Mouse (Mus musculus) urinary bladder, adult 18-20 months (tissue): ENCODE measurements around the gene Gm42791.
A peak's percentile ranks its signal among the peaks of the same experiment; 100 is the strongest.

Experiments
- DNase-seq, 2 experiments: peaks; one replicate each; pipeline ENCODE4 v3.0.0; 2022; ENCODE audit warnings: low spot score in 2 of 2, mixed read lengths in 2 of 2

Gm42791 gene

DNA sequence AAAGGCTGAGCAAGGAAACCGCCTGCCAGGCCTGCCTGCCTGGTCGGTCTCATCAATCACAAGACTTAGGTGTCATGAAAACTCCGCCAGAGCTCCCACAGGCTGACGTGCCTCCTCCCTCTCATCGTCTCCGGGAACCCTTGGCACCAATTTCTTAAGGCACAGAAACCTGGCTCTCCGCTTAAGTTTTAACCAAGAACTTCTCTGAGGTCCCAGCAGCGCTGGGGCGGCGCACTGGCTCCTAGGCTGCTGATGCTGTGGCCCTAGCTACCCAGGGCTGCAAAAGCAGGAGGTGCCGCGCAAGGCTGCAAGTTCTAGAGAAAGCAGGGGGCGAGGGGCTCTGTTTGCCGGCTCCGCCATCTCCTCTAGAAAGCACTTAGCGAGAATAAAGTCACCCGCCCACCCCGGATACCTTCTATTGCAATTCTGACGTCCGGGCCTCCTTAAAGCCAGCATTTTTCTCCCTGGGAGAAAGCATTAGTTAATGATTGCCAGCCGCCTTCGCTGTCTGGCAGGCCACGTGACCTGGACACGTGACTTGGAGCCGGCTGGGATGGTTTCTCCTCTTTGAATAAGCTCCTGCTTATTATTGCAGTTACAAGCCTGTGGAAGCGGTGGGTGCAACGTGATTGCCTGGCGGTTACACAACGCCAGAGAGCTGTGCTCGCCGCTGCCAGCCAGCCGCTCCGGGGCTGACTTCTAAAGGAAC lies at the start of gene Gm42791:
TSS of gene Gm42791 (minus strand) at position 442 of the 709 bp plus-strand sequence.
- peak; percentile 90 to 95 for DNase-seq

DNA sequence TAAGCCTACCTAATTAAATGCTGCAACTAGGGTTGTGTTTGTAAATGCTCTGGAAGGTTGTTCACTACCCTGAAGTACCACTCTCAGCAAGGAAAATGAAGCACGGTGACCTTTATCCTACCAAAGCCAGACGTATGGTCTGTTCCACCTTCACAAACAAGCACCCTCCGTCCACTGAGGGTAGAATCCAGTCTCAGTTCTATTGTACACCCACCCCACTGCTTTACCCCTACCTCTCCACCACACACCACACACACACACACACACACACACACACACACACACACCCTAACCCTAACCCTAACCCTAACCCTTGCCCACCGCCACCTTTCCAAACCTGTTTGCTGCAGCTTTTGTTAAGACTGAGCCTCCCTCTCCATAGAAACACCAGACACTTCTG lies 49.1 kb upstream of the Gm42791 start:
- no peak for DNase-seq

DNA sequence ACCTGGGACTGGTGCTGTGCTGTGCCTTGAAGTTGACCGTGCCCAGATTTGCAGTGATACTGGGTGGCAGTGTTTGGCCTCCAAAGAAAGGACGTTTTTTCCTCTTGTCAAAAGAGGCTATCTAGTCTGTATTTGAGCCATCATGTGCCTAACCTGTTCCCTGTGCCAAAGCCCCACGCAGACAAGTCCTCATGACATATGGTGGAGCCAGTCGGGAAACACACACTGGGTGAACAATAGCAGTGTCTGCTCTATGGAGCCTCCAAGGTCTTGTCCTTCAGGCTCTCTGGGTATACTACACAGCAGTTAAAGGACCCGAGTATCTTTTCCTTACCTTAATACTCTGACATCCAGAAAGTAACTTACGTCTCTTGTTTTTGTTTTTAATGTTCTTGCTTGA lies 48.3 kb upstream of the Gm42791 start:
- DNase-seq: no peak

DNA sequence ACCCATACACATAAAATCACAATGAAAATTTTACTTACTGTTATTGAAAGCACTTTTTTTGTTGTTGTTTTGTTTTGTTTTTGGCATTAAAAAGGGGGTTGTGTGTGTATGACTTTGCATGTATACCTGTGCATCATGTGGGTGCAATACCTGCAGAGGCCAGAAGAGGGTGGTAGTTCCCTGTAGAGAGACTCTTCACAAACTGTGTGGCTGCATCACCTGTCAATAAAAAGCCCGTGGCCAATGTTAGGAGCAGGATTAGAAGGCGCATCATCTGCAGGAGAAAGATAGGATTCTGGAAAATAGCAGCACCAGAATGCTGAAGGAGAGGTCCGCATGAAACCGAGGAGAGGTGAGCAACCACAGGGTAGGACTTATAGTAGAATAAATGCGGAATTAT lies 44.9 kb upstream of the Gm42791 start:
- DNase-seq: no peak

DNA sequence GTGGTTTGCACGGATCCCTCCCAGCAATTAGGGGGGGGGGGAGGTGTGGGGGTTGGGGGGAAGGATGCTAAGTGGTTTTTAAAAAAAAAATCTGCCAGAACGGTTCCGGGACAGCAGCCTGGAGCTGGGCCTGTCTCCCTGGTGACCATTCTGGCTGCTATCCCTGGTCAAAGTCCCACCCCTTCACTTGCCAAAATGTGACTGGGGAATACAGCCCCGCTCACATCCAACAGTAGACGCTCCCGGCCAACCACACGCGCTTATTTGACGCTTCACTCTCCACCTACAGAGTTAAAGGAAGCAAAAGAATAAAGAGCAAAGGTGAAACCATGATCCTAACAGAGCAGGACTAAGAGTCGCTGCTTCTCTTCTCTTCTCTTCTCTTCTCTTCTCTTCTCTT lies 42.8 kb upstream of the Gm42791 start:
- DNase-seq: no peak

DNA sequence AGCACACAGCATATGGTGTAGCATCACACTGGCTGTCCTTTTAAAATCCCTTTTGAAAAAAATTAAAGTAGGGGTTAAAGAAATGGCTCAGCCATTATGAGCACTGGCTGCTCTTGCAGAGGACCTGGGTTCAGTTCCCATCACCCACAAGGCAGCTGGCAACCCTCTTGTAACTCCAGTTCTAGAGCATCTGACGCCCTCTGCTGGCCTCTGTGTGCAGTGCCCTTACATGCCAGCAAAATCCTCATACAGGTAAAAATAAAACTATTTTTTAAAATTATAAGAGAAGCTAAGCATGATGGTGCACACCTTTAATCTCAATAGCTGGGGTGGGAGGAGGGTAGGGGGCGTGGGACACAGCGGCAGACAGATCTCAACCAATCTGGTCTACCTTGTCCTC lies 42.0 kb upstream of the Gm42791 start:
- DNase-seq: no peak

DNA sequence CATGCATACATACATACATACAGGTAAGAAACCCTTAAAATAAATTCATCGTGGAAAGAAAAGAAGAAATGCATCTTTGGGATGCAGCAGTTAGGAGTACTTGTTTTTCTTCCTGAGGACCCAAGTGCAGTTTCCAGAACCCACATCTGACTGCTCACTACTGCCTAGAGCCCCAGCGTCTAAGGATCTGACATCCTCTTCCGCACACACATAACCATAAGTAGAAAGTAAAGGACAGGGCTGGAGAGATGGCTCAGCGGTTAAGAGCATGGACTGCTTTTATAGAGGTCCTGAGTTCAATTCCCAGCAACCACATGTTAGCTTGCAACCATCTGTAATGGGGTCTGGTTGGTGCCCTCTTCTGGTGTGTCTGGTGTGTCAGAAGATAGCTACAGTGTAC lies 37.5 kb upstream of the Gm42791 start:
- DNase-seq: no peak

DNA sequence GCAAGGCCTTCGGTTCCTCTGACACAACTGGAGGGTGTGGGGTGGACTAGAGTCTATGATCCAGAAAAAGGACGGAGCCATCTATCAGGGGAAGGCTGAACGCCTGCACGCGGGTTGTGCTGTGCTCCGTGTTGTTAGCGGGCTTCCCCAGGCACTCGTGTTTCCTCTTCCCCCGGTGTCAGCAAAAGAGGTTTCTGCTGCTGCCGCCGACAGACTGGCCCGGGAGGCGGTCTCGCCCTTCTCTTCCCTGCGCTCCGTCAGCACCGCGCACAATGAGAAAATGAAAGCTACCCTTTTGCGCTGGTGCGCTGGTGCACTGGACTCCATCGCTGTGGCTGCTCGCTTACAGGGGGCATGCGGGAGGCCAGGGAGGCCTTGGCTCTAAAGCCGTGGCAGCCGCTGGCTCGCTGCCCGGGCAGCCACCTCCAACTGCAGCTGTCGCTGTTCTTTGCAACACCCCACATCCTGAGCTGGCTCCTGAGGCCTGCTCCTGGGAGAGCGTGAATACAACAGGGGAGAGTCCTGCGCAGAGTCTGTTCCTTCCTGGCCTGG lies 36.3 kb upstream of the Gm42791 start:
- peak in 1 of 2 experiments; percentile 45 for DNase-seq

DNA sequence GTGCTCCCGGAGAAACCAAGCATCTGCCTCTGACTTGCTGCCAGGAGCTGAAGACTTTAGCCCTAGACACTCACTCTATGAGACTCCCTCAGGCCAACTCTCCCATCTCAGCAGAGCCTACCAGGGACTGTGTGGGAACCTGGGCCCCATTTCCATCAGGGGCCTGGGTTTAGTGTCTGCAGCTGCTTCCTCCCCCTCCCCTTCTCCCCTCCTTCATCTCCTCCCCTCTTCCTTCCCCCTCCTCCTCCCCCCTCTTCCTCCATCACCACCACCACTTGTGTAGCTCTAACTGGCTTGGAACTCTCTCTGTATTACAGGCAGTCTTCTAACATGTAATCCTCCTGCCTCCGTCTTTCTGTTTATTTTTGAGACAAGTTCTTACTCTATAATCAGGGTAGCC lies 35.2 kb upstream of the Gm42791 start:
- DNase-seq: no peak

DNA sequence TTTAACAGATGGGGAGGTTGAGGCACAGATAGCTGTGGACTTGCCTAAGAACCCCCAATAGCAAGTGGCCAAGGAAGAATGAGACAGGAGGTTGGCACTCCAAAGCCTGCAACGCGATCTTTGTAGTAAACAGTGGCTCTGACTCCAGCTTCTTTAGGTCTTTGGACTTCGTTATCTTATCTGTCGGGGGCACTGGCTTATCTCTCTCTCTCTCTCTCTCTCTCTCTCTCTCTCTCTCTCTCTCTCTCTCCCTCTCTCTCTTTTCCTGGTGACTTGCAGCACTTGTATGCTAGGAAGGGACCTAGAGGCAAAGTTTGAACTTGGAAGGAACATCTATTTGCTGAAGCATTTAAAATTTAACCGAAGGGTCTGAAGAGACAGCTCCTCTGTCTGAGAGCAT lies 33.4 kb upstream of the Gm42791 start:
- no peak for DNase-seq

DNA sequence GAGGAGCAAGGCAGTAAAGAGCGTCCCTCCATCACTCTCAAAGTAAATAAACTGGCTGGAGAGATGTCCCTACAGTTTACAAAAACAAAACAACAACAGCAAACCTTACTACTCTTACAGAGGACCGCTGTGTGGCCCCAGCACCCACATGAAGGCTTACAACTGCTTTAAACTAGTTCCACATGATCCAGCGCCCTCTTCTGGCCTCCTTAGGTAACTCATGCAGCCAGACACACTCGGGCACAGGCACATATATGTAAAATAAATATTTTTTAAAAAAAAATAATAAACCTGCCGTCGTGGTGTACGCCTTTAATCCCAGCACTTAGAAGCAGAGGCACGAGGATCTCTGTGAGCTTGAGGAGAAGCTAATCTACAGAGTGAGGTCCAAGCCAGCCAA lies 32.4 kb upstream of the Gm42791 start:
- DNase-seq: no peak

DNA sequence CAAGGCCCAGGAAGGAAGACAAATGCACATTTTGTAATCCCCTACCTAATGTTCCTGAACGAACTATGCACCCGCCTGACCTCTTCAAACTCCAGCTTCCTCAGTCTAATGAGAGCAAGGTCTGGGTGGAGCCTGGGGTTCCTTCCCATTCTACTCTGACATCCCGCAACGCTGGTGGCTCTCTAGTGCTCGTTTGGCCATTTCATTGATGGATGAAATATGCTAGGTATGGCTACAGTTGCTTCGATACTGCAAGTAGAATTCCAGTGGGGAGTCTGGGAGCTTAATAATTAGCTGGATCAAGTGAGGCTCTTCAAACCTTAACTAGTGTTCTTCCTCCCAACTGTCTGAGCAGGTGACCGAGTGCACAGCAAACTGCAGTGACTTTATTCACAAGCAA lies 26.2 kb upstream of the Gm42791 start:
- DNase-seq: no peak

DNA sequence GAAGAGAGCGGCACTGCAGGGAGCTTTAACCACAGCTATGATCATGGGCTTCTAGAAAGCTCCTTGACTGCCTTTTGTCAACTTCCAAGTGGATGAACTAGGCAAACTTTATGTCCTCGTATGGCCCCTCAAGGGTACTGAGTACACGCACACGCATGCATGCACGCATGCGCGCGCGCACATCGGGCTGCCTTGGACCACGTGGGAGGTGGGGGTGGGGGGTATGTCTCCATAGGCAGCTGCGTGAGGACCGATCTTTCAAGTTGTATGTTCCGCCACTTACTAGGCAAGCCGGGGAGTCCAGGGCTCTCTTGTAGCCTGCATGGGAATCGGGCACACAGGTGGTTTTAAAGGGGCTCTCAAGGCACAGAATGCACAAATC lies 25.7 kb upstream of the Gm42791 start:
- DNase-seq: no peak

DNA sequence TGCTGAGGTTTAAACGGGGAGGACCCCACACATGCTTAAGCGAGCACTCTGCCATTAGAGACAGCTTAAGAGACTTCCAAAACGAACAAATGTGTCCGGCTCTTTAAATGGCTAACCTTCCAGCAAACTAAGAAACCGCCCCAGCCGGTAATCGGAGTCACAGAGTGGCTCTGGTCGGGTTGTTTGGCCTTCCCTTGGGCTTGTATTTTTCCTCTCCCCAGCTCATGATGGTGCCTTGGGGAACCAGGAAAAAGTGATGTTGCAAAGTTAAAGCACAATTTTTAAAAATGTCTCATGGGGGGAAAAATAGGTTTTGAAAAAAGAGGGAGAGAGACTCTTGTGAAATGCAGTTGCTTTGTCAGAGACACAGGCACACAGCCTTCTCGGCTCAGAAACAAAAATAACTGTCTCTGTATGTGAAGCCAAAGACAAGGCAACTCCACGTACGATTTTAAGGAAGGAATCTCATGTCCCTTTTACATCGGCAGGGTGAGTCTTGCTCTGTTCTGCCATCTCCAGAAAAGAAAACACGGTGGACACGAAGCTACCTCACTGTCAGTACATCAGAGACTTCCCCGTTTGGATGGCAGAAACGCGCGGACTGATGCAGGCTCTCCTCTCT lies 25.2 kb upstream of the Gm42791 start:
- no peak for DNase-seq

DNA sequence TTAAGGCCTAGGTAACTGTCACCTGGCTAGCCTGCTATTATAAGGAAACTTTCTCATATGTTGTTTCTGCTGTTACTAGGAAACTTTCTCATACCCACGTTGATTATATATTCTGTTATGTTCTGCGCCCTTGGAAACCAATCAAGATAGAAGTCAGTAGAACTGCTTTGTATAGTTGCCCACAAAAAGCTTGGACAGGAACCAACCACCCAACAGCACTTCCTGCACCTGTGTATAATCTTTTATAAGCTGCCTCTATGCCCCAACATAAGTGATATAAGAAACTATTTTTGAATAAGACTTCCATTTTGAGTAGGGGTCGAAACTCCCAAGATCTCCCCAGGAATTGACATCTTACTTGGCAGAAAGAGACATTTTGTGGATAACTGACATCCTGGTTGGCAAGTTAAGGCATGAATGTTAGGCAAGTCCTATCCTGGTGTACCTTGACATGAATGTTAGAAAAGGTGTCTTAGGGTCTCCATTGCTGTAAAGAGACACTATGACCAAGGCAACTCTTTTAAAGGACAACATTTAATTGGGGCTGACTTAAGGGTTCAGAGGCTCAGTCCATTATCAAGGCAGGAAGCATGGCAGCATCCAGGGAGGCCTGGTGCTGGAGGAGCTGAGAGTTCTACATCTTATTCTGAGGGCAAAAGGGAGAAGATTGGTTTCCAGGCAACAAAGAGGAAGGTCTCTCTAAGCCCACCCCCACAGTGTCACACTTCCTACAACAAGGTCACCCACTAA lies 22.9 kb upstream of the Gm42791 start:
- no peak for DNase-seq

DNA sequence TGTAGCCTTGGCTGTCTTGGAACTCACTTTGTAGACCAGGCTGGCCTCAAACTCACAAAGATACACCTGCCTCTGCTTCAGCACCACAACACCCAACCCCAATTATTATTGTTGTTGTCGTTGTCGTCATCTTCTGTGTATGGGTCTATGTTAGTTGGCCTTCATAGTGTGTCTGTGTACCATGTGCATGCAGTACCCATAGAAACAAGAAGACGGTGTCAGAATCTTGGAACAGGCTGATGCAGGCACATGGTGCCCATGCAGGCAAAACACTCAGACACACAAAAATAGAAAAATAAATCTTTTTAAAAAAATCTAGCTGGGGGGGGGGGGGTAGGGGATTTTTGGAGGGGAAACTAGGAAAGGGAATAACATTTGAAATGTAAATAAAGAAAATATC lies 22.2 kb upstream of the Gm42791 start:
- no peak for DNase-seq

DNA sequence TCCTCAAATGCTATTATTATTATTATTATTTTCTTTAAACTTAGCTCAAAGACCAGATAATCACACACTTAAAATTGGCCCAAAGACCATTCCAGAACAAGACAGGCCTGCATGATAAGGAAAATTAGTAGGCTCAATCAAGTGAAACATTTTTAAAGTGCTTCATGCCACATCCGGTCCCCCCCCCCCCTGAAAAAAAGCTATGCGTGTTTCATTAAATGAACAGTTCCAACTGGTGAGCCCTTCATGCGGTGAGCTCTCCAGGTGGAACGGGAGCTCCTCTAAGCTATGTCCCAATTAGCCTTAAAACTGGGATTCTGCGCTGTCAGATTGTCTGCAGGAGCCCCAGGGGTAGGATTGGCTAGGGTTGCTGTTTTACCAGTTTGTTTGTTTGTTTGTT lies 21.3 kb upstream of the Gm42791 start:
- no peak for DNase-seq

DNA sequence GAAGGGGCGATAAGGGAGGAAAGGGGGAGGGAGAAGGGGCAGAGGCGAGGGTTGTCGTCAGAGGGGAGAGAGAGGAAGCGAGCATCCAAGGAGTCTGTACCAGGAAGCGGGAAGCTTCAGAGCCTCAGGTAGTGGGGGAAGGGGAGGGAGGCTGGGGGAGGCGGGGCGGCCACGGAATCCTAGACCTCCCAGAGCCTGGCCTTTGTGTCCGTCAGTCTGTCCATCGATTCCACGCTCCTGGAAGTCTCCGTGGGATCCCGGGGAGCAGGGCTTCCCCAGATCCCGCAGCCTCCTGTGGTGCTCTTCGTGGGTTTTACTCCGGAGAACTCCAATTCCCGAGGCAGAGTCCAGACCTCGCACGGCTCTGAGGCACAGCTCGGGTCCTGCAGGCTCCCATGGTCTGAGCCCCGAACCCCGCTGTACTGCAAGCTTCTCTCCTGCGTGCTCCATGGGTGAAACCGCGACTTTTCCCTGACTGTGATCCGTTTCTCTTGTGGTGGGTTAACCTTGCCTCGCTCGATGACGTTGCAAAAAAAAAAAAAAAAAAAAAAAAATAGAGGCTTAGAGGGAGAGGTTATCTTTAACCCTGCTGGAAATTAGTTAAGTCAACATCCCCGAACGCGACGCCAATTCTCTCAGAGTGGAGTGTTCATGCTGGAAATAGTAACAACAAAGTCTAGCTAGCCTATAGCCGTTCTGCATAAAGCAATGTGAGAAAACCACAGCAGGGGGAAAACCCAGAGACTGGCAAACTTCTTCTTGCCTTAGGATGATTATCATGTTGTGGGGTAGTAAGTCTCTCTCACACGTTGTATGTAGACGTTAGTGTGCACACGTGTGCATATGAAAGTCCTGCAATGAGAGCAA lies 20.6 kb upstream of the Gm42791 start:
- DNase-seq: no peak

DNA sequence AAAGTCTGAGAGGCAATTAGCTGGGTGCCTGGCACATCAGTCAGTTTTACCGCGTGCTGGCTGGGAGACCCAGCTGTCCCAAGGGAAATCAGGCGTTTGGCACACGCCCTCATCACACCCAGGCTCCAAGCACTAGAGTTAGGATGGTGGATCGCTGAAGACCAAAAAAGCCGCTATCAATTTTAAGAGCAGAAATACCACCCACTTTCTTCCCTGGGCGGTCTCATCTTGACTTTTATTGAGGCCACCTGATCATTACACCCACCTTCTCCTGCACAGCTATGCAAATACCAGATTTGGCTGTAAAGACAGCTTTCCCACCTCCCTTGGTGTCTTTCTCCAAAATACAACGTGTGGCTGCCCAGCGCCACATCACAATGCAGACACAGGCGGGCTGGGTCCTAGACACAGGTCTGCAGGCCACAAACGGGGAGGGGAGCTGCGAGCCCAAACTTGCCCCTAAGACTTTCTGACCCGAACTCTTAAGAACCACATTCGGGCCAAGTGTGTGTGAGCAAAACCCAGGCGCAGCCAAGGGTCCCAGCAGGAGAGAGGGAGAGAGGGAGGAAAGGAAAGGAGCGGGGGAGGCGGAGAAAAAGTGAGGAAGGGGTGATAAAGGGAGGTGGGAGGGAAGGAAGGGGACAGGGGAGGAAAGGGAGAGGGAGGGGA lies 19.8 kb upstream of the Gm42791 start:
- no peak for DNase-seq

DNA sequence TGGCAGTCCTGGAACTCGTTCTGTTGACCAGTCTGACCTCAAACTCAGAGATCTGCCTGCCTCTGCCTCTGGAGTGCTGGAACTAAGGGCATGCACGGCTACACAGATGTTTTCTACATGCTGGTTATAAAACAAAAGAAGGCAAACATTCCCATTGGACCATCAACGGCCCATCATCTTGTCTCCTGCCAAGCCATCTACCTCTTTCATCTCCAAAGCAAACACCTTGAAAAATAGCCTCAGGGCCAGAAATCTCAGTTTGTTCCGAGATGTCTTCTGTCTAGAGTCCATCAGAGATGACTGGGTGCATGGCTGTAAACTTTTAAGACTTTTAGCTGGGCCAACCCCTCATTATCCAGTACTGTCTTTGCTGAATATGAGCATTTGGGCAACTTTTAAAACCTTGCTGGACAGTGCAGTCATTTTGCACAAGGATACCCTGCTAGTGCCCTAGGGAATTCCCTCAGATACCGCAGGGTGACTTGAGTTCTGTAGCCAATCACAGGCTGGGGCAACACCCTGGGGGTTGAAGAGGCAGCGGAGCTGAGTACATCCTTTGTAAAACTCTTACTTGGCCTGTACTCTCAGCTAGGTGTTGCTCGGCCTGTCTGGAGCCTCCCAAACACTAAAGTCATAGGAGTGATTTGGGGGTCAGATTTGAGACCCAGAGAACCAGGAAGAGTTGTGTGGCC lies 19.0 kb upstream of the Gm42791 start:
- no peak for DNase-seq

DNA sequence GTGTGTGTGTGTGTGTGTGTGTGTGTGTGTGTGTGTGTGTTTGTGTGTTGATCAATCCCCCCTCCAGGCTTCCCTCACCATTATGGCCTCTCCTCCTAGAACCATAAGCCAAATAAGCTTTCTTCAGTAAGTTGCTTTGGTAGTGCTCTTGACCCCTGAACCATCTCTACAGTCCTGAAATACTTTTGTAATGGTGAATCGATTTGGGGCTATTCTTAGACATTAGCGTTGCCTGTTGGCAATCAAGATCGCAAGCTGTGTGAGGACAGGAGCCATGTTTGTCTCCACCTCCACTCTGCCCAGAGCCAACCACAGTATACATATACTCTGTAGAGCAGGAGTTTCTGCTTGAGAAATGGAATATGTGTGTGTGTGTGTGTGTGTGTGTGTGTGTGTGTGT lies 14.2 kb upstream of the Gm42791 start:
- no peak for DNase-seq
